Mouse (Mus musculus): ENCODE results near the gene Stk38l. TPM values are rescaled to one million over a fixed set of nuclear protein-coding genes. Genes with fewer than 3 reads are reported as not detected.

Gene Stk38l
- 7.8 and 9.9 TPM in 2 replicates for polyA plus RNA-seq (2021; fragmentation: Nextera tagmentation)
- long read RNA-seq, experiment 1, full-length matches to known transcripts = 10 of 22 reads
- long read RNA-seq, experiment 1, partial matches to known transcripts = 12 of 22 reads
- long read RNA-seq, experiment 1, other reads (novel, unspliced or antisense) = 0 of 22 reads
- long read RNA-seq, experiment 2, full-length matches to known transcripts = 92 of 132 reads
- long read RNA-seq, experiment 2, partial matches to known transcripts = 12 of 132 reads
- long read RNA-seq, experiment 2, other reads (novel, unspliced or antisense) = 28 of 132 reads

GRCm38 (mm10) chr6:146724581-146725383 lies at the start of gene Stk38l:
TSS of gene Stk38l (plus strand) at chr6:146724995.

GRCm38 (mm10) chr6:146795924-146796545 lies 71.2 kb downstream of the Stk38l start, which contains the start of gene Arntl2:
TSS of gene Arntl2 (plus strand) at chr6:146796055.

Other genes with a start within 250 kb of the Stk38l start
- 6.3 and 7.2 TPM in 2 replicates for gene Itpr2, start 222.8 kb upstream of the Stk38l start, polyA plus RNA-seq (2021; fragmentation: Nextera tagmentation)
- 170 and 190 TPM in 2 replicates for gene Fgfr1op2, start 147.8 kb upstream of the Stk38l start, polyA plus RNA-seq (2021; fragmentation: Nextera tagmentation)
- 8.0 and 10.2 TPM in 2 replicates for gene Ints13, start 147.2 kb upstream of the Stk38l start, polyA plus RNA-seq (2021; fragmentation: Nextera tagmentation)
- gene Med21, start 82.4 kb upstream of the Stk38l start, polyA plus RNA-seq (2021; fragmentation: Nextera tagmentation) = 73.1 and 82.9 TPM in 2 replicates
- gene Tm7sf3, start 82.2 kb upstream of the Stk38l start, polyA plus RNA-seq (2021; fragmentation: Nextera tagmentation) = 29.7 and 32.1 TPM in 2 replicates
- 0.87 and 1.9 TPM in 2 replicates for gene Arntl2, start 71.1 kb downstream of the Stk38l start, polyA plus RNA-seq (2021; fragmentation: Nextera tagmentation)
- gene Smco2, start 125.1 kb downstream of the Stk38l start, polyA plus RNA-seq (2021; fragmentation: Nextera tagmentation) = not detected in 2 replicates
- 11.0 and 14.7 TPM in 2 replicates for gene Ppfibp1, start 163.5 kb downstream of the Stk38l start, polyA plus RNA-seq (2021; fragmentation: Nextera tagmentation)
- gene 1700034J05Rik, start 229.4 kb downstream of the Stk38l start, polyA plus RNA-seq (2021; fragmentation: Nextera tagmentation) = not detected in 2 replicates